Mouse (Mus musculus): ENCODE measurements around the gene Gm10153. TPM values are rescaled to one million over a fixed set of nuclear protein-coding genes. Genes with fewer than 3 reads are reported as not detected.
"Not testable (repeated sequence)": the region's sequence is repeated elsewhere in the genome, so short reads cannot be mapped to it uniquely, and the experiment has no call there.

The Gm10153 gene
- polyA plus RNA-seq, 1 experiment, result not detected

DNA sequence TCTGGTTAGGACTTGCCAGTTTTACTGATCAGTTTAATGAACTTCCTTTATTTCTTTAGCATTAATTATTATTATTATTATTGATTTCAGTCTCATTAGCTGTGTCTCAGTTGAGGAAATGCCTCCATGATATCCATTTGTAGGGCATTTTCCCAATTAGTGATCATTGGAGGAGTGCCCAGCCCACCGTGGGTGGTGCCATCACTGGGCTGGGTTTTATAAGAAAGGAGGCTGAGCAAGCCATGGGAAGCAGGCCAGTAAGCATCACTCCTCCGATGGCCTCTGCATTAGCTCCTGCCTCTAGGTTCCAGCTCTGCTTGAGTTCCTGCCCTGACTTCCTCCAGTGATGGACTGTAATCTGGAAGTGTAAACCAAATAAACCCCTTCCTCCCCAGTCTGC, 2.0 kb downstream of the Gm10153 start:
- no peak overlapping the region for H3K4me3 ChIP-seq (ENCODE audit: insufficient read depth, low read depth, low read length)
- no peak for TF ChIP-seq POLR2A (IDR thresholded peaks at IDR 0.05; ENCODE audit: insufficient read depth, low read depth, low read length)
- no peak for TF ChIP-seq CTCF (IDR thresholded peaks at IDR 0.05; ENCODE audit: insufficient read depth, low read depth, low read length)
- WGBS, result 29% methylated on average over 2 of the region's 2 CpGs
- no peaks in the 10 kb centered on the region for H3K4me1 ChIP-seq (ENCODE audit: control insufficient read depth, insufficient read depth, low read length)
- H3K27ac ChIP-seq (ENCODE audit: insufficient read depth, low read depth, low read length), result no peak overlapping the region

DNA sequence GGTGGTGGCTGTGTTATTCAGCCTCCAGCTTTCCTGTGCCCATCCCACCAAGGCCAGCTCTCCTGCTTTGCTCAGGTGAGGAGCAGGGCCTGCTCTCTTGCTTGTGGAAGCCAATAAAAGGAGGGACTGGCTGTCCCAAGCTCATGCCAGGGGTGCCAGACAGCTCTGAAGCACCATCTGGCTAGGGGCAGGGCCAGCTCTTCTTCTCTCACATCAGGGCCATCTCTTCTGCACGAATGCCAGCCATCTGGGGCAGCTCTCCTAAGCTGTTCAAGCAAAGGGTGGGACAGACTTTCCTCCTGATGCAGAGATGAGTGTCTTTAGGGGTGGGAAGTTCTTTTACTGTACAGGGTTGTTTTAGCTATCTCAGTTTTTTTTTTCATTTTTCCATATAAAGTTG, 9.2 kb downstream of the Gm10153 start:
- no peak overlapping the region for H3K27ac ChIP-seq (ENCODE audit: insufficient read depth, low read depth, low read length)
- 58% methylated on average over 1 of the region's 1 CpGs for WGBS

DNA sequence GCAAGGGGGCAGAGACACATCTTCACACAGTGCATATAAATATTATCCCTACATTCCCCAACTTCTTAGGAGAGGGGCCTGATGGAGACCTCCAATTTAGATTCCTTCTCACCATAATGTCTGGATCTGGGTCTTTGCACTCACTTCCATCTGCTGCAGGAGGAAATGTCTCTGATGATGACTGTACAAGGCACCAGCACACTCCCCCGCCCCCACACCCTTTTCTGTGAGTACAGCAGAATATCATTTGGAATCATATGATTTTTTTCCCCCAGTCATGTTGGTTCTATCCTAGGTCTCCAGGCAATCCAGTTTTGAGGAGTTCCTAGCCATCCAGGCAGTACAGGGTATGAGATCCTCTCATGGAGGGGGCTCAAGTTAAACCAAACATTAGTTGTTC, 11.5 kb downstream of the Gm10153 start:
- Histone ChIP-seq H3K4me3 (ENCODE audit: insufficient read depth, low read depth, low read length) (no peak overlapping the region), H3K4me1 (ENCODE audit: control insufficient read depth, insufficient read depth, low read length) (no peaks in the 10 kb centered on the region), H3K27ac (ENCODE audit: insufficient read depth, low read depth, low read length) (no peak overlapping the region)
- WGBS, result 94% methylated on average over 1 of the region's 1 CpGs
- TF ChIP-seq POLR2A (IDR thresholded peaks at IDR 0.05; ENCODE audit: insufficient read depth, low read depth, low read length) (no peak), CTCF (IDR thresholded peaks at IDR 0.05; ENCODE audit: insufficient read depth, low read depth, low read length) (no peak)

More for the DNA sequence above, 9.2 kb downstream of the Gm10153 start:
- no peak overlapping the region for H3K4me3 ChIP-seq (ENCODE audit: insufficient read depth, low read depth, low read length)
- no peak for TF ChIP-seq POLR2A (IDR thresholded peaks at IDR 0.05; ENCODE audit: insufficient read depth, low read depth, low read length)
- TF ChIP-seq CTCF (IDR thresholded peaks at IDR 0.05; ENCODE audit: insufficient read depth, low read depth, low read length), result no peak
- no peaks in the 10 kb centered on the region for H3K4me1 ChIP-seq (ENCODE audit: control insufficient read depth, insufficient read depth, low read length)

DNA sequence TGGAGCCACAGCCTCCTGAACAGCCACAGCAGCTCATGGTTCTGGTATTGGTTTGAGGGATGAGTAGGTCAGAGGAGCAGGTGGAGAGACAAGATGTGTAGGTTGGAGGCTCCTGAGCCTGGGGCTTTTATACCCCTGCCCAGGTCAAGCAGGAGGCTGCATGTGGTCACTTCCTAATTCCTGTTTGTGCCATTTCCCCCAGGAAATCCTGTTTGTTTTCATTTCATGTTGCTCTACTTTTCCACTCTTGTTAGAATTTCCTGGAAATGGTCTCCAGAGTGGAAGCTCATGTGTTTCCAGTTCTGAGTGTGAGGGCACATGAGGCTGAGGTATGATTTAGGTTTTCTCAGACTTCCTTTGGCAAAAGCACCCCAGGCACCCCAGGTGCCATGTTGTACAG, 14.3 kb downstream of the Gm10153 start, which contains the start of gene Krtap5-2:
TSS of gene Krtap5-2 (minus strand) at position 101 of the 400 bp plus-strand sequence.
- not testable (repeated sequence) for H3K4me1 ChIP-seq (ENCODE audit: control insufficient read depth, insufficient read depth, low read length); H3K4me3 ChIP-seq (ENCODE audit: insufficient read depth, low read depth, low read length); H3K27ac ChIP-seq (ENCODE audit: insufficient read depth, low read depth, low read length)

DNA sequence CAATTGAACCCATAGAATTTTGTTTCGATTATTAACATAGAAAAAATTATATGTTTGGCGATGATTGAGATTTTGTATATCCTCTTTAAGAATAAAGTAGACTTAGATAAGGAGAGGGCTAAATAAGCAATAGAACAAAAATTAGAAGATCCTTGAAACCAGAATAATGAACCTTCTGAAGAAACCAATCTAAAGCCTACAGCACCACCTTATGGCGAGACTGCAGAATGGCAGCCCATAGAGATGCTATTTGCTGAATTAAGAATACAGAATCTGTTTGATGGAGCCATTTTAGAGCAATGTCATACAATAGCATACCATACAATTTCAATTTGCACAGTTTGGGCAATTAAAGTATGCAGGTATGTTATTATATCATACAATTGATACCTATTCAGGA, 20.4 kb downstream of the Gm10153 start:
- Histone ChIP-seq H3K4me1 (ENCODE audit: control insufficient read depth, insufficient read depth, low read length) (no peaks in the 10 kb centered on the region), H3K4me3 (ENCODE audit: insufficient read depth, low read depth, low read length) (no peak overlapping the region), H3K27ac (ENCODE audit: insufficient read depth, low read depth, low read length) (no peak overlapping the region)
- TF ChIP-seq CTCF (IDR thresholded peaks at IDR 0.05; ENCODE audit: insufficient read depth, low read depth, low read length) (no peak), POLR2A (IDR thresholded peaks at IDR 0.05; ENCODE audit: insufficient read depth, low read depth, low read length) (no peak)
- WGBS, result 59% methylated on average over 3 of the region's 3 CpGs

DNA sequence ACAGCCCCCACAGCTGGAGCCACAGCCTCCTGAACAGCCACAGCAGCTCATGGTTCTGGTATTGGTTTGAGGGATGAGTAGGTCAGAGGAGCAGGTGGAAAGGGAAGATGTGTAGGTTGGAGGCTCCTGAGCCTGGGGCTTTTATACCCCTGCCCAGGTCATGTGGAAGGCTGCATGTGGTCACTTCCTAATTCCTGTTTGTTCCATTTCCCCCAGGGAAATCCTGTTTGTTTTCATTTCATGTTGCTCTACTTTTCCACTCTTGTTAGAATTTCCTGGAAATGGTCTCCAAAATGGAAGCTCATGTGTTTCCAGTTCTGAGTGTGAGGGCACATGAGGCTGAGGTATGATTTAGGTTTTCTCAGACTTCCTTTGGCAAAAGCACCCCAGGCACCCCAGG, 24.6 kb downstream of the Gm10153 start, which contains the start of gene Gm4553:
TSS of gene Gm4553 (minus strand) at position 101 of the 400 bp plus-strand sequence.
- H3K27ac ChIP-seq (ENCODE audit: insufficient read depth, low read depth, low read length); H3K4me3 ChIP-seq (ENCODE audit: insufficient read depth, low read depth, low read length); H3K4me1 ChIP-seq (ENCODE audit: control insufficient read depth, insufficient read depth, low read length): not testable (repeated sequence)

DNA sequence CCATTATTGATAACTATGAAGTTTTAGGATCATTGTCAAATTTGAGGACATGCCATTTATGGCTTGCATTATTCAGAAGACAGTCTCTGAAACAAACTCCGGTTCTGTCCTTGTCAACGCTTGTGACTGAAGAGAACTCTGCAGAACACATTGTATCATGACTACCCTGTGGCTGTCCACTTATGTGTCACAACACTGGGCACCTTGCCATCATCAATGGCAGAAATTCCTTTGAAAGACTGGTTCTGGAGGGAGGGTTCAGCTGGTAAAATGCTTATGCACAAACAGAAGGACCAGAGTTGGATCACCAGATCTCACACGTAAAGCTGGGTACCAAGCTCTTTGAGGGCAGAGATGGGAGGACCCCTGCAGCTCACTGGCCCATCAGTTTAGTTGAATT, 30.8 kb downstream of the Gm10153 start:
- 89% methylated on average over 3 of the region's 3 CpGs for WGBS
- Histone ChIP-seq H3K4me3 (ENCODE audit: insufficient read depth, low read depth, low read length) (no peak overlapping the region), H3K27ac (ENCODE audit: insufficient read depth, low read depth, low read length) (no peak overlapping the region), H3K4me1 (ENCODE audit: control insufficient read depth, insufficient read depth, low read length) (no peaks in the 10 kb centered on the region; the same call in 1 of the 2 replicates)
- TF ChIP-seq CTCF (IDR thresholded peaks at IDR 0.05; ENCODE audit: insufficient read depth, low read depth, low read length), result no peak
- no peak for TF ChIP-seq POLR2A (IDR thresholded peaks at IDR 0.05; ENCODE audit: insufficient read depth, low read depth, low read length)

DNA sequence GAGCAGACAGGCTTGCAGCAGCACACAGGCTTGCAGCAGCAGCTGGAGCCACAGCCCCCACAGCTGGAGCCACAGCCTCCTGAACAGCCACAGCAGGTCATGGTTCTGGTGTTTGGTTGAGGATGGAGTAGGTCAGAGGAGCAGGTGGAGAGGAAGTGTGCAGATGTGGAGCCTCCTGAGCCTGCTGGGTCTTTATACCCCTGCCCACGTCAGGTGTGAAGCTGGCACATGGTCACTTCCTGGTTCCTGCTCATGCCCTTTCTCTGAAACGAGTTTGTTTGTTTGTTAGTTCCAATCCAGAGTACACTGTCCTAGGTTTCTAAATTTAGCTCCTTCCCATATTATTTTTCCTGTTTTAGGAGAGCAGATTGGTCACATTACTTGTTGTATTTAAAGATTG, 33.2 kb downstream of the Gm10153 start, which contains the start of gene Gm29735:
TSS of gene Gm29735 (minus strand) at position 101 of the 400 bp plus-strand sequence.
- 42% methylated on average over 2 of the region's 2 CpGs for WGBS
- H3K4me3 ChIP-seq (ENCODE audit: insufficient read depth, low read depth, low read length); H3K27ac ChIP-seq (ENCODE audit: insufficient read depth, low read depth, low read length); H3K4me1 ChIP-seq (ENCODE audit: control insufficient read depth, insufficient read depth, low read length): not testable (repeated sequence)

DNA sequence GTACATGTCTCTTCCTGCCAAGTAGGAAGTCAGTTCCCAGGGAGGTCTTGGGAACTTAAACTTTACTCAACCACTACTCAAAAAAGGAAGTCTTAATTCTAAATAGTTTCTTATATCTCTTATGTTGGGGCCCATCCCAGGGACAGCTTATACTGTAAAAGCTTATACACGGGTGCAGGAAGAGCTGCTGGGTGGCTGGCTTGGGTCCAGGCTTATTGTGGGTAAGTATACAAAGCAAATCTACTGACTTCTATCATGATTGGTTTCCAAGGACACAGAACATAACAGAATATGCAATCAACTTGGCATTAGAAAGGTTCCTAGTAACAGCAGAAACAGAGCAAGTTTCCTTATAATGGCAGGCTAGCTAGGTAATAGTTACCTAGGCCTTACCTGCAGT, 34.9 kb downstream of the Gm10153 start:
- Histone ChIP-seq H3K27ac (ENCODE audit: insufficient read depth, low read depth, low read length) (no peak overlapping the region), H3K4me1 (ENCODE audit: control insufficient read depth, insufficient read depth, low read length) (no peaks in the 10 kb centered on the region; the same call in 1 of the 2 replicates), H3K4me3 (ENCODE audit: insufficient read depth, low read depth, low read length) (no peak overlapping the region)
- WGBS, result 59% methylated on average over 1 of the region's 1 CpGs
- TF ChIP-seq CTCF (IDR thresholded peaks at IDR 0.05; ENCODE audit: insufficient read depth, low read depth, low read length), result no peak
- no peak for TF ChIP-seq POLR2A (IDR thresholded peaks at IDR 0.05; ENCODE audit: insufficient read depth, low read depth, low read length)

DNA sequence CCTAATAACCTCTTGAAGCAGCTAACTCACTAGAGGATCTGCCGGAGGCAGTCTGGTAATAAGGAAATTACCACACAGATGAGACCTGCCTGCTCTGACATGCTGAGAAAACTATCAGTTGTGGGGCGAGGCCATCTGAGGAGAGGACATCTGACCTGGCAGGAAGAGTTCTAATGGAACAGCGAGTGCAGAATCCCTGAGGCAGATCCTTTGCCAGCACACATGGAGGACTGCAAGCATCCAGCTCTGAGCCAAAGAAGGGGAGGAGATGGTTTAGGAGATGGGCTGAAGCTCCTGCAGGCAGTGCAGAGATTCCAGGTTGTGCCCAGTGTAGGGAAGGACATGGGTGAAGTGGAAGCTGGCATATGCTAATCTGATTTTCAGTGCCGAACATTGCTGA, 38.0 kb downstream of the Gm10153 start:
- 88% methylated on average over 4 of the region's 4 CpGs for WGBS
- TF ChIP-seq POLR2A (IDR thresholded peaks at IDR 0.05; ENCODE audit: insufficient read depth, low read depth, low read length), result no peak
- no peak for TF ChIP-seq CTCF (IDR thresholded peaks at IDR 0.05; ENCODE audit: insufficient read depth, low read depth, low read length)
- Histone ChIP-seq H3K4me3 (ENCODE audit: insufficient read depth, low read depth, low read length) (no peak overlapping the region), H3K27ac (ENCODE audit: insufficient read depth, low read depth, low read length) (no peak overlapping the region), H3K4me1 (ENCODE audit: control insufficient read depth, insufficient read depth, low read length) (no peaks in the 10 kb centered on the region; the same call in 1 of the 2 replicates)

All from olfactory bulb, adult 2 months (tissue).